Mouse (Mus musculus): ENCODE measurements around the gene Btbd16.

DNA sequence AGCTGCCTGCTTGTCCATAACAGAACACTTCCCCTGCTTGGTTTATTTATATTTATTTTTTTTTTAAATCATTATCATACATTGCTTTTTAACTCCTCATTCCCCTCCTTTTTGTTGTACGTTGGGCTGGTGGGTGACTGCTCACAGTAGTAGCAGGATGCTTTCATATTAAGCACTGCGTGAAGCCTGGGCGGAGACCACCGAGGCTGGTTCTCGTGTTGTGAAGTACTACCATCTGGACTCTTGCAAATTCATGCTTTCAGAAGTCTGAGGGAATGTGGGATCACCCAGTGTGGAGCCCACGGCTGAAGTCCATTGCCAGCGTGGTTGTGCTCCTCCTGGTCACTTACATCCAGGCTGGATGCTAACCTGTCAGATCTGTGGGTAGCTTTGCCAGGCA lies 42.1 kb upstream of the Btbd16 start:
- no peak for TF ChIP-seq TAL1 (IDR thresholded peaks at IDR 0.05; ENCODE audit: low read length)
- no peak for TF ChIP-seq GATA1 (IDR thresholded peaks at IDR 0.05; ENCODE audit: low read length)
